Mouse (Mus musculus) embryonic facial prominence, embryonic 13.5 days (tissue): ENCODE measurements around the gene Themis. TPM values are rescaled to one million over a fixed set of nuclear protein-coding genes. Genes with fewer than 3 reads are reported as not detected.

Experiments
- ATAC-seq: fragments of 200-750 bp; cut with Nextera tagmentation; 2 replicates; pipeline ENCODE4 v1.8.0; 2017; ENCODE audit warnings: low read depth; ENCODE audit not compliant: insufficient number of reproducible peaks, insufficient read depth, low FRiP score, low TSS enrichment
- H3K27ac ChIP-seq: fragments of 300-500 bp; sonication (generic); 2 replicates; pipeline ENCODE4 v1.5.1; 2015; ENCODE audit warnings: moderate library complexity, mild to moderate bottlenecking, inconsistent platforms
- H3K27me3 ChIP-seq: fragments of 300-500 bp; sonication (generic); 2 replicates; pipeline ENCODE4 v1.6.1; 2015; ENCODE audit warnings: mild to moderate bottlenecking, inconsistent platforms
- H3K36me3 ChIP-seq: fragments of 300-500 bp; sonication (generic); 2 replicates; pipeline ENCODE4 v1.6.1; 2015; ENCODE audit warnings: mild to moderate bottlenecking, inconsistent platforms
- H3K4me1 ChIP-seq: fragments of 300-500 bp; sonication (generic); 2 replicates; pipeline ENCODE4 v1.6.1; 2015; ENCODE audit warnings: inconsistent platforms
- H3K4me2 ChIP-seq: fragments of 300-500 bp; sonication (generic); 2 replicates; pipeline ENCODE4 v1.6.1; 2015; ENCODE audit warnings: moderate library complexity, mild to moderate bottlenecking, inconsistent platforms
- H3K4me3 ChIP-seq: fragments of 300-500 bp; sonication (generic); 2 replicates; pipeline ENCODE4 v1.5.1; 2015; ENCODE audit warnings: mild to moderate bottlenecking, inconsistent platforms
- H3K9ac ChIP-seq: fragments of 300-500 bp; sonication (generic); 2 replicates; pipeline ENCODE4 v1.6.1; 2015; ENCODE audit warnings: mild to moderate bottlenecking, inconsistent platforms
- H3K9me3 ChIP-seq: fragments of 300-500 bp; sonication (generic); 2 replicates; pipeline ENCODE4 v1.6.1; 2016; ENCODE audit warnings: inconsistent platforms
- WGBS: fragments of 180-500 bp; shearing (Covaris S2); methylation state at CpG from one replicate; pipeline ENCODE4 v1.1.7; 2015; ENCODE audit warnings: mixed read lengths; 5-methylcytosine and 5-hydroxymethylcytosine counted together
- polyA plus RNA-seq: library from polyadenylated mRNA; unstranded; fragments of >200 nt; fragmentation: Nextera tagmentation; extraction: Ambion mirVana; gene quantifications from 2 replicates; pipeline ENCODE4 v1.2.1, GENCODE M21; 2015

The Themis gene
- polyA plus RNA-seq = not detected in 2 replicates

GRCm38 (mm10) chr10:28668261-28668660, at the start of gene Themis:
TSS of gene Themis (plus strand) at chr10:28668360.
- H3K9me3 ChIP-seq = no peaks in the 10 kb centered on the region
- no peak within 1 kb of the TSS for H3K27ac ChIP-seq
- H3K36me3 ChIP-seq = no peaks in the 10 kb centered on the region
- WGBS = 43% methylated on average over 5 of the region's 5 CpGs
- no peaks in the 10 kb centered on the region for H3K27me3 ChIP-seq
- H3K4me1 ChIP-seq = 0 out of 2 replicates have a peak, but pooled peaks cover 2% of the 10 kb centered on the region
- no peak within 1 kb of the TSS for H3K4me2 ChIP-seq
- no peak within 1 kb of the TSS for H3K9ac ChIP-seq
- no peak for ATAC-seq
- H3K4me3 ChIP-seq = no peak within 1 kb of the TSS

GRCm38 (mm10) chr10:28619415-28619814, 48.7 kb upstream of the Themis start:
- no peaks in the 10 kb centered on the region for H3K4me1 ChIP-seq
- no peaks in the 10 kb centered on the region for H3K27me3 ChIP-seq
- no peak overlapping the region for H3K4me3 ChIP-seq
- H3K36me3 ChIP-seq = no peaks in the 10 kb centered on the region
- WGBS = 93% methylated on average over 1 of the region's 1 CpGs
- no peak overlapping the region for H3K27ac ChIP-seq
- H3K9me3 ChIP-seq = no peaks in the 10 kb centered on the region
- no peak overlapping the region for H3K9ac ChIP-seq
- H3K4me2 ChIP-seq = no peak overlapping the region
- no peak for ATAC-seq

DNA sequence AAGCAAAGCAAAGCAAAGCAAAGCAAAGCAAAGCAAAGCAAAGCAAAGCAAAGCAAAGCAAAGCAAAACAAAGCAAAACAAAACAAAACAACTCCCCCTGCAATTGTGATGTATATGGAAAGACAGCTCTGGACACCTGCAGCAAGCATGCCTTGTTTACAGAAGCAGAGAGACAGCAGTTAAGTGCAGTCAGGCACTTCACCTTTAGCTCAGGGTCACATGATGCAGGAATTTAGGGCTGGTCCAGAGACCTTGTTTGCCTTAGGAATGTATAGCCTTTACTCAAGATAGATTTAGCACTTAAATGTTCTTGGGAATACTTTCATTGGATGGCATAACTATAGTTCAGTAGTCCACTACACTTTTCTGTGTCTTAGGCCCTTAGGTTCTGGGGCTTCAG, 32.1 kb upstream of the Themis start:
- no peak overlapping the region for H3K4me2 ChIP-seq
- H3K36me3 ChIP-seq = no peaks in the 10 kb centered on the region

GRCm38 (mm10) chr10:28641887-28642286, 26.3 kb upstream of the Themis start:
- H3K36me3 ChIP-seq = no peaks in the 10 kb centered on the region
- no peaks in the 10 kb centered on the region for H3K27me3 ChIP-seq
- no peaks in the 10 kb centered on the region for H3K9me3 ChIP-seq
- no peaks in the 10 kb centered on the region for H3K4me1 ChIP-seq
- H3K4me2 ChIP-seq = no peak overlapping the region
- H3K27ac ChIP-seq = no peak overlapping the region
- H3K9ac ChIP-seq = no peak overlapping the region
- no peak overlapping the region for H3K4me3 ChIP-seq
- WGBS = 63% methylated on average over 2 of the region's 2 CpGs
- no peak for ATAC-seq

More for the DNA sequence above, 32.1 kb upstream of the Themis start:
- Histone ChIP-seq H3K27me3 (no peaks in the 10 kb centered on the region), H3K9me3 (no peaks in the 10 kb centered on the region), H3K4me3 (no peak overlapping the region), H3K4me1 (no peaks in the 10 kb centered on the region), H3K9ac (no peak overlapping the region), H3K27ac (no peak overlapping the region)
- ATAC-seq = no peak

- no peaks in the 10 kb centered on the region for H3K4me1 ChIP-seq
- no peaks in the 10 kb centered on the region for H3K36me3 ChIP-seq
- no peak overlapping the region for H3K4me3 ChIP-seq
- H3K27ac ChIP-seq = no peak overlapping the region
- H3K27me3 ChIP-seq = no peaks in the 10 kb centered on the region
- WGBS = 90% methylated on average over 2 of the region's 2 CpGs
- no peak overlapping the region for H3K9ac ChIP-seq
- ATAC-seq = no peak
- no peak overlapping the region for H3K4me2 ChIP-seq
- no peaks in the 10 kb centered on the region for H3K9me3 ChIP-seq
These were observed 20.3 kb upstream of the Themis start for GRCm38 (mm10) chr10:28647855-28648254.

- Histone ChIP-seq H3K4me2 (no peak overlapping the region), H3K9me3 (no peaks in the 10 kb centered on the region), H3K27ac (no peak overlapping the region), H3K9ac (no peak overlapping the region), H3K4me1 (no peaks in the 10 kb centered on the region), H3K36me3 (no peaks in the 10 kb centered on the region), H3K27me3 (no peaks in the 10 kb centered on the region), H3K4me3 (no peak overlapping the region)
- WGBS = 68% methylated on average over 6 of the region's 6 CpGs
- ATAC-seq = no peak
These were observed 18.9 kb upstream of the Themis start for GRCm38 (mm10) chr10:28649109-28649899.

DNA sequence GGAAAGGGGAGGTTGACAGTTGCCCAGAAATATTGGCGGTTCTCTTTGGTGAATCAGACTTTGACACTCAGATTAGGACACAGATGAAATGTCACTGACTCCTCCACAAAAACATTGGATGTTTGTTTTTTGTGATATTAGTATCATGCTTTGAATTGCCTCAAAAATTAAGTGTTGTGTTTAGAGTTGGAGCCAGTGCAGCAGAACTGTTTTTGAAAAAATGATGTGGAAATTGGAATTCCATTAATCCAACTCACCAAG, 18.3 kb upstream of the Themis start:
- Histone ChIP-seq H3K9ac (no peak overlapping the region), H3K4me2 (no peak overlapping the region), H3K4me3 (no peak overlapping the region), H3K9me3 (no peaks in the 10 kb centered on the region), H3K36me3 (no peaks in the 10 kb centered on the region), H3K4me1 (no peaks in the 10 kb centered on the region), H3K27ac (no peak overlapping the region), H3K27me3 (no peaks in the 10 kb centered on the region)
- ATAC-seq = no peak
- WGBS = 24% methylated on average over 1 of the region's 1 CpGs

GRCm38 (mm10) chr10:28651910-28652309, 16.2 kb upstream of the Themis start:
- Histone ChIP-seq H3K27ac (no peak overlapping the region), H3K9me3 (no peaks in the 10 kb centered on the region), H3K36me3 (no peaks in the 10 kb centered on the region), H3K4me3 (no peak overlapping the region), H3K9ac (no peak overlapping the region), H3K4me2 (no peak overlapping the region), H3K4me1 (no peaks in the 10 kb centered on the region), H3K27me3 (no peaks in the 10 kb centered on the region)
- ATAC-seq = no peak
- WGBS = 78% methylated on average over 2 of the region's 2 CpGs

DNA sequence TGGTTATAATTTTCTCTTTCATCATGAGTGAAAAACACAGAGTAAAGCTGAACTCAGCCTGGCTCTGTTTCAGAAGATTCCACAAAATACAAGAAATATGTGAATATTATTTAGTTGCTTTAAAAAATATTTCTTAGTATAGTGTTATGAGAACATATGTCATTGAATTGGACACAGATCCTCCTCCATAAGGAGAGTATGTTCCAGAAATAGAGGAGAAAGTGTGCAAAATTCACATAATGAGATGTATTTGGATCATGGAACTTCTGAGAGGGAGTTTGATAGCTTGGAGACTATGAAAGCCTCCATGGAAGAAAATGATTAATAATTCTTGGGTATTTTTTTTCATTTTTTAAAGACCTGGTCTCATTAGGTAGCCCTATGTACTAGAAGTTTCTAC, 13.4 kb upstream of the Themis start:
- Histone ChIP-seq H3K4me2 (no peak overlapping the region), H3K4me1 (no peaks in the 10 kb centered on the region), H3K4me3 (no peak overlapping the region), H3K9ac (no peak overlapping the region), H3K27ac (no peak overlapping the region), H3K36me3 (no peaks in the 10 kb centered on the region), H3K27me3 (no peaks in the 10 kb centered on the region), H3K9me3 (no peaks in the 10 kb centered on the region)
- no peak for ATAC-seq

DNA sequence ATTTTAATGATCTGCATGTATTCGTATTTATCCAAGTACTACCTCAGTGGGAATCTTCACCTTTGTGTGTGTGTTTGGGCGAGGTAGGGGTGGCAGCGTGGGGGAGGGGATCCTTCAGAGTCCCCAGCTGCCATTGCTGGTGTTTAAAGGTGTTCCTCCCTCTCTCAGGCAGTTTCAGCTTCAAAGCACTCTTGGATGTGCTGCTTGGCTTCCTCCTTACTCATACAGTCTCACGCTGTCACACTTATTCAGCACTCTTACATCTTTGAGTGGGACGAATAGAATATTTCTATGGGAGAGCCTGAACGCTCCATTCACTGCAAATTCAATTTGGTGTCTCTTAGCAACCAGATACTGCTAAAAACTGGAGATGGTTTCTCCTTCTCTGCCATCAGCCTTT, 3.0 kb upstream of the Themis start:
- H3K27me3 ChIP-seq = no peaks in the 10 kb centered on the region
- H3K4me1 ChIP-seq = 0 out of 2 replicates have a peak, but pooled peaks cover 2% of the 10 kb centered on the region
- H3K36me3 ChIP-seq = no peaks in the 10 kb centered on the region
- ATAC-seq = no peak
- no peak overlapping the region for H3K9ac ChIP-seq
- H3K4me2 ChIP-seq = no peak overlapping the region
- no peak overlapping the region for H3K27ac ChIP-seq
- H3K4me3 ChIP-seq = no peak overlapping the region
- 69% methylated on average over 6 of the region's 6 CpGs for WGBS
- H3K9me3 ChIP-seq = no peaks in the 10 kb centered on the region

DNA sequence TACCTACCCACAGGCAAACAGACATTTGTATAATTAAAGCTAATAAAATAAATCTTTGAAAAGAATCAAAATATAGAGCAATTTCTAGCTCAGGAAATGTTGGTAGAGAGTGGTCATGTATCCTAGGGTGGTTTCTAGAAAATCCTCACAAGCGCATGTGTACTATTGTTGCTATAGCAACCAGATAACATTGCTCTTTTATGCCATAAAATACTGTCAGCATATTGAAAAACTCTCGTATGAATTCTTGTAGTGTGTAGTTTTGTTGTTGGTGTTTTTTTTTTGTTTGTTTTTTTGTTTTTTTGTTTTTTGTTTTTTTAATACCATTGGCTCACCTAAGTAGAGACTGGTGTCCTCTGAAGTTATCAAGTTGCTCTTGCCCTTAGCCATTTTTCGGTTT, 5.8 kb downstream of the Themis start:
- Histone ChIP-seq H3K36me3 (no peaks in the 10 kb centered on the region), H3K4me3 (no peak overlapping the region), H3K27ac (no peak overlapping the region), H3K9me3 (no peaks in the 10 kb centered on the region), H3K27me3 (no peaks in the 10 kb centered on the region), H3K4me2 (no peak overlapping the region), H3K9ac (no peak overlapping the region), H3K4me1 (no peaks in the 10 kb centered on the region)
- 87% methylated on average over 3 of the region's 3 CpGs for WGBS
- ATAC-seq = no peak

GRCm38 (mm10) chr10:28675337-28675736, 7.2 kb downstream of the Themis start:
- Histone ChIP-seq H3K4me2 (no peak overlapping the region), H3K4me3 (no peak overlapping the region), H3K4me1 (no peaks in the 10 kb centered on the region), H3K9me3 (no peaks in the 10 kb centered on the region), H3K27ac (no peak overlapping the region), H3K27me3 (no peaks in the 10 kb centered on the region), H3K36me3 (no peaks in the 10 kb centered on the region), H3K9ac (no peak overlapping the region)
- ATAC-seq = no peak
- 81% methylated on average over 2 of the region's 2 CpGs for WGBS
